Mouse (Mus musculus) MEL (cell line): ENCODE measurements around the gene Dapk1. TPM values are rescaled to one million over a fixed set of nuclear protein-coding genes. Genes with fewer than 3 reads are reported as not detected.

Experiments
- DNase-seq: peaks from one replicate; pipeline ENCODE4 v3.0.0; 2011; ENCODE audit warnings: low read depth, low spot score
- H3K27ac ChIP-seq: 2 replicates; pipeline ENCODE4 v1.5.1; 2012; ENCODE audit warnings: low read depth, mild to moderate bottlenecking, control low read depth, low read length, moderate library complexity; ENCODE audit not compliant: control insufficient read depth
- H3K27me3 ChIP-seq, 2 experiments: fragments of 150-350 bp in 1 of 2; sonication (generic) in 1 of 2; 2 replicates each; pipeline ENCODE4 v1.6.1; 2012; ENCODE audit warnings: low read length in 2 of 2, mild to moderate bottlenecking in 2 of 2, improper control_type of control experiment in 1 of 2, moderate library complexity in 1 of 2; ENCODE audit not compliant: insufficient read depth in 2 of 2, control insufficient read depth in 1 of 2
- H3K36me3 ChIP-seq, 2 experiments: 2 replicates each; pipeline ENCODE4 v1.6.1; 2012 to 2014; ENCODE audit warnings: low read length in 2 of 2, improper control_type of control experiment in 1 of 2, inconsistent platforms in 1 of 2, mild to moderate bottlenecking in 1 of 2; ENCODE audit not compliant: insufficient read depth in 2 of 2, control insufficient read depth in 1 of 2
- H3K4me1 ChIP-seq, 2 experiments: fragments of 150-350 bp in 1 of 2; sonication (generic) in 1 of 2; 2 replicates each; pipeline ENCODE4 v1.6.1; 2012; ENCODE audit warnings: low read length in 2 of 2, improper control_type of control experiment in 1 of 2, mild to moderate bottlenecking in 1 of 2; ENCODE audit not compliant: insufficient read depth in 2 of 2, control insufficient read depth in 1 of 2
- H3K4me3 ChIP-seq, 2 experiments: fragments of 150-350 bp in 1 of 2; sonication (generic) in 1 of 2; 2 replicates each; pipeline ENCODE4 v1.5.1; 2012; ENCODE audit warnings: low read depth in 2 of 2, low read length in 2 of 2, mild to moderate bottlenecking in 2 of 2, moderate library complexity in 2 of 2, control low read depth in 1 of 2, improper control_type of control experiment in 1 of 2; ENCODE audit not compliant: control insufficient read depth in 1 of 2, insufficient read depth in 1 of 2
- H3K79me2 ChIP-seq: 2 replicates; pipeline ENCODE4 v1.6.1; 2012; ENCODE audit warnings: mild to moderate bottlenecking, low read length, moderate library complexity; ENCODE audit not compliant: control insufficient read depth, poor library complexity, insufficient read depth
- H3K9ac ChIP-seq: 2 replicates; pipeline ENCODE4 v1.6.1; 2012; ENCODE audit warnings: low read depth, mild to moderate bottlenecking, control low read depth, low read length, moderate library complexity; ENCODE audit not compliant: control insufficient read depth, poor library complexity, severe bottlenecking
- H3K9me3 ChIP-seq: fragments of 150-350 bp; sonication (generic); replicated peaks from 2 replicates; pipeline ENCODE4 v1.6.1; 2012; ENCODE audit warnings: mild to moderate bottlenecking, low read length, improper control_type of control experiment, moderate library complexity; ENCODE audit not compliant: insufficient read depth
- CHD1 ChIP-seq: IDR thresholded peaks from 2 replicates; pipeline ENCODE4 v1.6.1; 2012; ENCODE audit warnings: low read depth, mild to moderate bottlenecking, inconsistent platforms, low read length, improper control_type of control experiment
- CHD2 ChIP-seq: IDR thresholded peaks from 2 replicates; pipeline ENCODE4 v1.6.1; 2011; ENCODE audit warnings: low read length, improper control_type of control experiment
- E2F4 ChIP-seq: IDR thresholded peaks from 2 replicates; pipeline ENCODE4 v1.6.1; 2011; ENCODE audit warnings: low read depth, low read length, improper control_type of control experiment, borderline replicate concordance
- ETS1 ChIP-seq: IDR thresholded peaks from 2 replicates; pipeline ENCODE4 v1.6.1; 2012; ENCODE audit warnings: low read depth, mild to moderate bottlenecking, inconsistent platforms, low read length, improper control_type of control experiment, moderate library complexity
- GABPA ChIP-seq: IDR thresholded peaks from 2 replicates; pipeline ENCODE4 v1.6.1; 2012; ENCODE audit warnings: low read depth, mild to moderate bottlenecking, inconsistent platforms, low read length, improper control_type of control experiment, moderate library complexity
- GATA1 ChIP-seq: IDR thresholded peaks from 2 replicates; pipeline ENCODE4 v1.6.1; 2011; ENCODE audit warnings: low read depth, low read length, improper control_type of control experiment
- HCFC1 ChIP-seq: IDR thresholded peaks from 2 replicates; pipeline ENCODE4 v1.6.1; 2012; ENCODE audit warnings: low read depth, mild to moderate bottlenecking, inconsistent platforms, low read length, improper control_type of control experiment, moderate library complexity
- MAFK ChIP-seq: IDR thresholded peaks from 2 replicates; pipeline ENCODE4 v1.6.1; 2011; ENCODE audit warnings: low read depth, mild to moderate bottlenecking, low read length, improper control_type of control experiment, borderline replicate concordance
- MAZ ChIP-seq: IDR thresholded peaks from 2 replicates; pipeline ENCODE4 v1.6.1; 2012; ENCODE audit warnings: low read depth, mild to moderate bottlenecking, inconsistent platforms, low read length, improper control_type of control experiment
- MEF2A ChIP-seq: IDR thresholded peaks from 2 replicates; pipeline ENCODE4 v1.6.1; 2014; ENCODE audit warnings: low read depth, mild to moderate bottlenecking, inconsistent platforms, low read length, improper control_type of control experiment; ENCODE audit not compliant: poor library complexity, insufficient replicate concordance, severe bottlenecking; ENCODE audit errors: extremely low read depth
- MXI1 ChIP-seq: IDR thresholded peaks from 2 replicates; pipeline ENCODE4 v1.6.1; 2011; ENCODE audit warnings: mild to moderate bottlenecking, low read depth, low read length, improper control_type of control experiment
- MYC ChIP-seq: IDR thresholded peaks from 2 replicates; pipeline ENCODE4 v1.6.1; 2011; ENCODE audit warnings: low read depth, mild to moderate bottlenecking, low read length, improper control_type of control experiment, moderate library complexity
- NELFE ChIP-seq: IDR thresholded peaks from 2 replicates; pipeline ENCODE4 v1.6.1; 2011; ENCODE audit warnings: low read depth, low read length, improper control_type of control experiment
- NRF1 ChIP-seq: IDR thresholded peaks from 2 replicates; pipeline ENCODE4 v1.6.1; 2014; ENCODE audit warnings: low read depth, mild to moderate bottlenecking, inconsistent platforms, low read length, improper control_type of control experiment, moderate library complexity; ENCODE audit not compliant: poor library complexity, insufficient read depth, severe bottlenecking
- RCOR1 ChIP-seq: IDR thresholded peaks from 2 replicates; pipeline ENCODE4 v1.6.1; 2012; ENCODE audit warnings: low read depth, mild to moderate bottlenecking, inconsistent platforms, low read length, improper control_type of control experiment
- SIN3A ChIP-seq: IDR thresholded peaks from 2 replicates; pipeline ENCODE4 v1.6.1; 2012; ENCODE audit warnings: low read length, improper control_type of control experiment, inconsistent platforms
- SMC3 ChIP-seq: IDR thresholded peaks from 2 replicates; pipeline ENCODE4 v1.6.1; 2011; ENCODE audit warnings: low read depth, low read length, improper control_type of control experiment
- TAL1 ChIP-seq: IDR thresholded peaks from 2 replicates; pipeline ENCODE4 v1.6.1; 2012; ENCODE audit warnings: mild to moderate bottlenecking, inconsistent platforms, low read length, moderate library complexity, mixed read lengths
- TBP ChIP-seq: IDR thresholded peaks from 2 replicates; pipeline ENCODE4 v1.8.0; 2011; ENCODE audit warnings: low read depth, low read length, improper control_type of control experiment
- TCF12 ChIP-seq: IDR thresholded peaks from 2 replicates; pipeline ENCODE4 v1.6.1; 2014; ENCODE audit warnings: low read depth, mild to moderate bottlenecking, inconsistent platforms, low read length, improper control_type of control experiment, moderate library complexity
- USF1 ChIP-seq: IDR thresholded peaks from 2 replicates; pipeline ENCODE4 v1.6.1; 2014; ENCODE audit warnings: low read depth, mild to moderate bottlenecking, inconsistent platforms, low read length, improper control_type of control experiment, moderate library complexity
- USF2 ChIP-seq, 2 experiments: IDR thresholded peaks; 2 replicates each; pipeline ENCODE4 v1.6.1; 2011 to 2012; ENCODE audit warnings: improper control_type of control experiment in 2 of 2, low read length in 2 of 2, borderline replicate concordance in 1 of 2, inconsistent platforms in 1 of 2, low read depth in 1 of 2, mild to moderate bottlenecking in 1 of 2; ENCODE audit not compliant: insufficient read depth in 1 of 2
- ZKSCAN1 ChIP-seq: IDR thresholded peaks from 2 replicates; pipeline ENCODE4 v1.6.1; 2012; ENCODE audit warnings: low read depth, mild to moderate bottlenecking, inconsistent platforms, low read length, improper control_type of control experiment, moderate library complexity
- ZMIZ1 ChIP-seq: IDR thresholded peaks from 2 replicates; pipeline ENCODE4 v1.6.1; 2012; ENCODE audit warnings: low read depth, mild to moderate bottlenecking, inconsistent platforms, low read length, improper control_type of control experiment, moderate library complexity
- ZNF384 ChIP-seq: IDR thresholded peaks from 2 replicates; pipeline ENCODE4 v1.6.1; 2012; ENCODE audit warnings: low read depth, mild to moderate bottlenecking, inconsistent platforms, low read length, improper control_type of control experiment
- polyA plus RNA-seq, 2 experiments: library from polyadenylated mRNA; stranded (reverse) in 1 of 2; unstranded in 1 of 2; fragments of >175 nt in 1 of 2; fragments of >200 nt in 1 of 2; gene quantifications; 2 replicates each; pipeline versions ENCODE4 v1.2.1 to v1.2.4; 2012; ENCODE audit warnings: low replicate concordance in 2 of 2, low read depth in 1 of 2; ENCODE audit not compliant: insufficient read length in 2 of 2, insufficient read depth in 1 of 2, missing spikeins in 1 of 2
- total RNA-seq: library from RNA; depleted of rRNA; stranded (reverse); fragments of 300-350 nt; gene quantifications from 2 replicates; pipeline ENCODE4 v1.2.3, GENCODE M21; 2012

Dapk1 gene
- total and polyA plus RNA-seq, 3 experiments = 5.1 to 8.2 TPM; not detected in 1

DNA sequence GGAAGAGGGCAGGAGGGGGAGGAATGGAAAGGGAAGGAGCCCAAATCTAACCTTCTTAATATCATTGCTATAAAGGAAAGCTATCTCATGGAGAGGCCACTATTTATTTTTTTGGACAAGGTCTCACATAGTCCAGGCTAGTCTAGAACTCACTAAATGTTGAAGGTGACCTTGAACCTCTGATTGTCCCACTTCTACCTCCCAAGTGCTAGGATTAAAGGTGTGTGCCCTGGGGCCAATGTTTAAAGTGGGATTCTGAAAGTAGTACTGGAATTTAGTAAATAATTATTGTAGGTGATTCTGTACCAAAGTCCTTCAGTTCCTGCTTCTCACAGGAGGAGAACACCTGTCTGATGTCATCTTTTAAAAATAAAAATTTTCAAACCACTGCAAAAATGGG is 45.3 kb upstream of the Dapk1 start:
- Histone ChIP-seq H3K9me3 (no peaks in the 10 kb centered on the region), H3K27me3 (no peaks in the 10 kb centered on the region; a peak in 1 of 4 replicates), H3K9ac (no peak overlapping the region), H3K79me2 (no peaks in the 10 kb centered on the region), H3K36me3 (no peaks in the 10 kb centered on the region), H3K4me3 (no peak overlapping the region), H3K27ac (no peak overlapping the region), H3K4me1 (no peaks in the 10 kb centered on the region)
- TF ChIP-seq CHD2 (no peak), GABPA (no peak), TCF12 (no peak), MAFK (no peak), MXI1 (no peak), ZNF384 (no peak), RCOR1 (no peak), CHD1 (no peak), ZKSCAN1 (no peak)
- no peak for DNase-seq

DNA sequence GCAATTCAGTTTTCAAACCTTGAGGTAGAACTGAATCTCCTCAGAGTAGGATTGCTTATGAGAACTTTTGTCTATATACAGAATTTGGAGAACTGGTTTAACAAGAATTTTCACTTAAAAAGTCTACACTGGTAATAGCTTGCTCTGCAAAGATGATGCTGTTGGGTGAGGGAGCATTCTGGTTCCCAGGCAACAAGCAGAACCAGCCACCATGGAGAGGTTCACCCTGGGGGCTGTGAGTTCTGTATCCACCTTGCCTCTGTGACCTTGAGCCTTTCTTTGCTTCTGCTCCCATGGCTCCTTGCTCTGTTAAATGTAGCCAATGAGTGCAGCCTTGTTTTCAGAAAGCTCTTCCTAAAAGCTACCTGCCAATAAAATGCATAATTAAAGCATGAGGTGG is 44.8 kb upstream of the Dapk1 start:
- Histone ChIP-seq H3K4me1 (no peaks in the 10 kb centered on the region), H3K79me2 (no peaks in the 10 kb centered on the region)
- TF ChIP-seq CHD2 (no peak), TBP (no peak), NELFE (no peak), ZMIZ1 (no peak), USF2 (IDR thresholded peaks at IDR 0.05; ENCODE audit: borderline replicate concordance in 1 of 2, insufficient read depth in 1 of 2, low read depth in 1 of 2, low read length in 2 of 2) (no peak), MAFK (no peak), CHD1 (no peak), GABPA (no peak), MAZ (no peak), MYC (no peak)
- TF ChIP-seq, all 39 proteins: peak for 0
- H3K36me3 ChIP-seq = no peaks in the 10 kb centered on the region
- H3K4me3 ChIP-seq = no peak overlapping the region
- no peak overlapping the region for H3K27ac ChIP-seq
- DNase-seq = no peak
- H3K9me3 ChIP-seq = no peaks in the 10 kb centered on the region
- no peak overlapping the region for H3K9ac ChIP-seq
- no peaks in the 10 kb centered on the region; a peak in 1 of 4 replicates for H3K27me3 ChIP-seq

DNA sequence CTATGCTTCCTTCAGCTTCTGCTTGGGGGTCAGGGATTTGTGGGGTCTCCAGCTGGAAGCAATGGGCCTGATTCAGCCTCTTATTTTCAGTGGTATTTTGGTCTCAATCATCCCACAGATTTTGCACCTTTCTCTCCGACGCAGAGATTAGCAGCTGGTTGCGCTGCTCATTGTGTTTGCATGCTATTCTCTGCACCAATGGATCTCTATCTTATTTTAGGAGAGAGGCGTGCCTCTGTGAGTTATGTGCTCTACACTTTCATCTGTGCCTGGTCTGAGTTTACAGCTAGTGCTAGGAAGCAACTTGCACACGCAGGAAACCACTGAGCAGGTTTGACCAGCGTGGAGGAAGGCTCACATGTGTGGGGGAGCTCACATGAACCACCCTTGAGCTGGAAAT is 37.4 kb upstream of the Dapk1 start:
- no peak for DNase-seq
- Histone ChIP-seq H3K4me3 (no peak overlapping the region), H3K9ac (no peak overlapping the region), H3K27me3 (no peaks in the 10 kb centered on the region), H3K36me3 (no peaks in the 10 kb centered on the region), H3K79me2 (no peaks in the 10 kb centered on the region), H3K4me1 (no peaks in the 10 kb centered on the region; a peak in 1 of 4 replicates), H3K9me3 (no peaks in the 10 kb centered on the region), H3K27ac (no peak overlapping the region)
- TF ChIP-seq TBP (no peak), MYC (no peak), SMC3 (no peak), USF1 (no peak), MXI1 (no peak), TAL1 (no peak), SIN3A (no peak), ZKSCAN1 (no peak), MAFK (no peak), HCFC1 (no peak), MEF2A (no peak), ZNF384 (no peak), NRF1 (no peak), ETS1 (no peak), GATA1 (no peak), E2F4 (no peak), RCOR1 (no peak)
